Mouse (Mus musculus) regulatory T cell (primary cell): ENCODE measurements around the gene Cd164.

ENCODE experiments used
- in situ Hi-C: fragments of 300-600 bp; cut with MboI, MseI; formaldehyde crosslinking; loops from one replicate; pipeline ENCODE4 v1.15.1; 2025; ENCODE audit warnings: high pct_unique_total_duplicates

Gene Cd164

DNA sequence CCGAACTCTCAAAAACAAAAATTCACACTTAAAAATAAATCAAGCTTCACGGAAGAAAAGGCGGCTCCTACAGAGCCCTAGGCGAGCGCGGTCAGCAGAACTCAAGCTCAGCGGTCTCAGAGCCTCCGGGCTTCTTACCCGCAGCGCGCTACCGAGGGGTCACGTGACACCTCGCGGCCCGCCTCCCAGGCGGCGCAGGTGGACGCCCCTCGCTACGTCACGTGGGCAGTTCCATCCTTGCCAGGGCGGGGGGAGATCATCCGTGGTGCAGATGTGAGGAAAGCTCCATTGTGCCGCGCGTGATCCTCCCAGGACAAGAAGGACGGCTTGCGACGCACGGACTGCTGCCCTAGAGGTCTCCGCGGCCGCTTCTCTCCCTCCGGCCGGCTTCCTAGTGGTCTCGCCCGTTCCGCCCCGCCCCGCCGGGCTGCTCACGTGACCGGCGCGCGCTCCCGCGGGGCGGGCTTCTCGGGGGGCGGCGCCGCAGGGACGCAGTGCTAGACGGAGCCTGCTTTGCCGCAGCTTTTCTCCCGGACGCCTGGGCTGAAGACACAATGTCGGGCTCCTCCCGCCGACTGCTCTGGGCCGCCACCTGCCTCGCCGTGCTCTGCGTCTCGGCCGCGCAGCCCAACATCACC, at the start of gene Cd164:
Cd164 (plus strand) TSS at position 434 of the 638 bp plus-strand sequence.
- in situ Hi-C loops, result loop anchor here (10.0 kb wide), 1 partner anchor 156 kb away; no protein-coding TSS in a partner anchor

DNA sequence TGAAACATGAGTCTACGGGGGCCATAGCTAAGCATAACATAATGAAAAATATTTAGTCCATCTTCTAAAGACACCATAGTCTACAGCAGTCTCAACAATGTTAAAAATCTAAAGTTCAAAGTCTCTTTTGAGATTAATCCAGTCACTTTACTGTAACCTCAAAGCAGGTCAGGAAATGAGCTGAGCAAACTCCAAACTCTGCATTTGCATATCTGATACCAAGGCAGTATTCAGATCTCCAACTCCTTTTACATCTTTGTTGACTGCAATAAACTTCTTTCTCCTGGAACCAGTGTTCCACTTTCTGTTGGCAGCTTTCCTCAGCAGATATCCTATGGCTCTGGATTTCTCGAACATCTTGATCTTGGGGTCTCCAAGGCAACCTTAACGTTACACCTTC, 48.5 kb upstream of the Cd164 start:
- in situ Hi-C loops, result loop anchor here (10.0 kb wide), 1 partner anchor 1216 kb away; the partner anchor contains the start of gene Gtf3c6

DNA sequence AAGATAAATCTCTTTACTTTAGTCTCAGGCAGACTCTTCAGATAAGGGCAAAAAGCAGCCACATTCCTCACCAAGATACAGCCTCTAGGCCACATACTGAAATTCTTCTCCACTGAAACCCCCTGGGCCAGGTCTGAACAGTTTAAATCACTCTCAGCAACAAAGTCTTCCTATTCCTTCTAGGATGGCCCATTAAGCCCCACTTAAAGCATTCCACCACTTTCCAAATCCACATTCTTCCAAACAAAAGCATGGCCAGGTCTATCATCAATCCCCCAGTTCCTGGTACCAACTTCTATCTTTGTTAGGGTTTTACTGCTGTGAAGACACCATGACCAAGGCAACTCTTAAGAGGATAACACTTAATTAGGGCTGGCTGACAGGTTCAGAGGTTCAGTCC, 46.7 kb upstream of the Cd164 start:
- in situ Hi-C loops, result loop anchor here (10.0 kb wide), 1 partner anchor 1218 kb away; the partner anchor contains the start of gene Gtf3c6

GRCm38 (mm10) chr10:41472962-41473481, 46.2 kb upstream of the Cd164 start:
- in situ Hi-C loops, result loop anchor here (10.0 kb wide), 1 partner anchor 1218 kb away; the partner anchor contains the start of gene Gtf3c6

- in situ Hi-C loops, result loop anchor here (10.0 kb wide), 1 partner anchor 1219 kb away; the partner anchor contains the start of gene Gtf3c6
Measured at GRCm38 (mm10) chr10:41473782-41474468, 45.3 kb upstream of the Cd164 start.

DNA sequence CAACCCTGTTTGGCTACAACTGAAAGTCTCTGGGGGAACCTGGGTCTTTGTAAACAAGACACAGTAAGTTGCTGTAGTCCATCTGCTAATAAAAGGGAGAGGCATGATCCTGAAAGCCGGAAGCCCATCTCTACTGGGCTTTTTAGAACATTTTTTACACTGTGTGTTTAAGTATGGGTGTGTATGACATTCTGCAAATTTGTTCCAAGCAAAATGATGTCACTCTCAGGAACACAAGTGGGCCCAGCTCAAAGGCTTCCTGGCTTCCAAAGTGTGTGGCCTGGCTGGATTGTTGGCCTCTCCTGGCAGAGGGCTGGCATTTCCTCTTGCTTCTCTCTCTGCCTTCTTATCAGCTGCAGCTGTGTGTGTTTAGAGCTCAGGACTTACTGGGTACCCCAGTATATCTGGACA, 44.2 kb upstream of the Cd164 start:
- in situ Hi-C loops, result loop anchor here (5.0 to 10.0 kb wide), 2 partner anchors 173 to 1220 kb away; partner anchors contain the start of genes Ak9, Fig4 and Gtf3c6

- in situ Hi-C loops, result loop anchor here (5.0 to 10.0 kb wide), 2 partner anchors 174 to 1222 kb away; partner anchors contain the start of genes Ak9, Fig4 and Gtf3c6
Measured at GRCm38 (mm10) chr10:41476171-41477017, 42.8 kb upstream of the Cd164 start, which contains the start of gene Mical1. Mical1 (plus strand) TSS chr10:41476314.

- in situ Hi-C loops, result loop anchor here (5.0 to 10.0 kb wide), 2 partner anchors 175 to 1222 kb away; partner anchors contain the start of genes Ak9, Fig4 and Gtf3c6
Measured at GRCm38 (mm10) chr10:41477018-41477277, 42.3 kb upstream of the Cd164 start.

DNA sequence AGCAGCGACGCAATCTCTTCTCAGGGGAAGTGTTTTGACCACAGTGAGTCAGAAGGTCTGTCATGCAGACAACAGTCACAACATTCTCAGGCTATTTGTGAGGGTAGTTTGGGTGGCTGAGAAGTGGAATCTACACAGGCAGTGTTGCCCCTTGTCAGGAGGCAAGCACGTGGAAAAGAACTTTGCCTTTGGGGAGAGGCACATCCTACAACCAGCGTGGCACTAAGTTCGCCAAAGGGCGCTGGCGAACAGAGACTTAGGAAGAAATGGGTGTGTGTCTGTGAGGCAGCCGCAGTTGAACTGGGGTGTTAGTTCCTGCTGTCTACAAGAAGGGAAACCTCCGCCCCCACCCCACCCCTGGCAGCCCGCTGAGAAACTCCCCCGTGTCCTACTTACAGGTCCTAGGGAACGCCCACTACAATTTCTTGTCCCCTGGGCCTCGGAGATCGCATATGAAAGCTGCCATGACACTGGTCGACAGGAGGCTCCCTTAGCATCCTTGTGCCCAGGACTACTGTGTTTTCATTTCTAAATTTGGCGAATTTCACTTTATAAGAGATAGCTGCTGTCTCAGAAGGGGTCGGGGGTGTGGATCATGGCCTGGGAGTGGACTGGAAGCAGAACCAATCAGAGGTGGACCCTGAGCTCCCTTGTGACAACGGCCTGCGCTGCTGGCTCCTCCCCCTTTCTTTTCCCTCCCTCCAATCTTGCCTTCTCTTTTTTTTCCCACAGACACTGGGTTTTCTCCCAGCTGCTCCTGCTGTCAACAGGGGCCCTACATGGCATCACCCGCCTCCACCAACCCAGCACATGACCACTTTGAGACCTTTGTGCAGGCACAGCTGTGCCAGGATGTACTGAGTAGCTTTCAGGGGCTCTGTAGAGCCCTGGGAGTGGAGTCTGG, 41.7 kb upstream of the Cd164 start:
- in situ Hi-C loops, result loop anchor here (5.0 to 10.0 kb wide), 2 partner anchors 175 to 1223 kb away; partner anchors contain the start of genes Ak9, Fig4 and Gtf3c6

DNA sequence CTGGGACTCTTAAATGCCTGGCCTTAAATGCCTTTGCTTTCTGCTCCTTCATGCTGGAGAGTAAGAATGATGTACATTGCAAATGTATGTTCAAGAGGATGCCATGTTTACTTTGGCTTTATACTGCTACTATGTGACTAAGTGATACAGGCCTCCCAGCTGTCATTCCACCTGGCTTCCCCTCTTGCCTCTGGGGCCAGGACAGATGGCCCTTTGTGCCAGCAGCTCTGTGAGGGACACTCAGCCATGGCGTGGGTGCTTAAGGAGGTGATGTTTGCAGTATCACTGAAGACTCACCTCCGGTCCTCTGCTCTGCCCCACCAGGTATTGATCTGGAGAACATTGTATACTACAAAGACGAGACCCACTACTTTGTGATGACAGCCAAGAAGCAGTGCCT, 39.3 kb upstream of the Cd164 start:
- in situ Hi-C loops, result loop anchor here (5.0 to 10.0 kb wide), 3 partner anchors 178 to 1225 kb away; partner anchors contain the start of genes Ak9, Fig4, Foxo3 and Gtf3c6

- in situ Hi-C loops, result loop anchor here (10.0 kb wide), 1 partner anchor 794 kb away; the partner anchor contains the start of gene Foxo3
Measured at GRCm38 (mm10) chr10:41480938-41481880, 38.0 kb upstream of the Cd164 start.

GRCm38 (mm10) chr10:41482446-41482845, 36.8 kb upstream of the Cd164 start:
- in situ Hi-C loops, result loop anchor here (10.0 kb wide), 1 partner anchor 792 kb away; the partner anchor contains the start of gene Foxo3

GRCm38 (mm10) chr10:41485778-41486177, 33.4 kb upstream of the Cd164 start:
- in situ Hi-C loops, result loop anchor here (5.0 to 10.0 kb wide), 2 partner anchors 33 to 789 kb away; partner anchors contain the start of genes Foxo3 and Zbtb24

DNA sequence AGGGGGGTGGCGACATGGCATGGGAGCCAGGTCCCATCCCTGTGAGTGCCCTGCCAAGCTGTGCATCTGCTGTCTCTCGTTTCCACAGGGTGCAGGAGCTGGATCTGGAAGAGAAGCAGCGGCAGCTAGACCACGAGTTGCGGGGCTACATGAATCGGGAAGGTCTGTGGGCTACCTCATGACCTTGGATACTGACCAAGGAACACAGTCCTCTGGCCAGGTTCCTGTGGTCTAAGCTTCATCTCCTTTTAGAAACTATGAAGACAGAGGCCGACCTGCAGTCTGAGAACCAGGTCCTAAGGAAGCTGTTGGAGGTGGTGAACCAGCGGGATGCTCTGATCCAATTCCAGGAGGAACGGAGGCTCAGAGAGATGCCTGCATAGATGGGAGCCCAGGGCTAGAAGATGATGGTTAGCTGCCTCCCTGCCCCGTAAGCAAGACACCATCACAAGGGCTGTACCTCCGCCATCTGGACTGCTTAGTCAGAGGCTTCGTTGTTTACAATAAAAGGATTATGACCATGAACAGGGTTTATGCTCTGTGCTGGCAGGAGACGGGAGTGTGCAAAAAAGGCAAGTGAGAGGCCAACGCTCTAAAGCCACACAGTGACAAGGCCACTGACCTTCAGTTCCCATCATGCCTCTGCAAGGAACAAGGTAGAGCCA, 32.6 kb upstream of the Cd164 start:
- in situ Hi-C loops, result loop anchor here (5.0 to 10.0 kb wide), 2 partner anchors 34 to 788 kb away; partner anchors contain the start of genes Foxo3 and Zbtb24

DNA sequence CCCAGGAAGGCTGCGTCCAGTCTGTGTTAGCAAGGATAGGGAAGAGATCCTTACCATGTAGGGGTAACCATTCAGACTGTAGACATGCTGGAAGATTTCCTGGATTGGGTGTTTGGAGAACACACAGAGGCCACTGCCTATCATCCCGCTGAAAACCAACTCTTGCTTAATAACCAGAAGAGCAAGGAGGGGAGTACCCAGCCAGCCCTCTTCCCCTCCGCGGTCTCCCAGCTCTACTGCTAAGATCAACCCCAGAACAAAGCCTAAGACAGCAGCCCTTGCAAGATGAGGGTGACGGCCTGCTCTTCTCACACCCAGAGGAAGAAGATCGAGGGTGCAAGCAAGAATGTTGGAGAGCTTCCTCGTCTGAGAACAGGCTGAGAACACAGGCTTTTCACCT, 30.3 kb upstream of the Cd164 start:
- in situ Hi-C loops, result loop anchor here (5.0 to 10.0 kb wide), 2 partner anchors 37 to 786 kb away; partner anchors contain the start of genes Foxo3 and Zbtb24

- in situ Hi-C loops, result loop anchor here (5.0 to 10.0 kb wide), 2 partner anchors 37 to 786 kb away; partner anchors contain the start of genes Foxo3 and Zbtb24
Measured at GRCm38 (mm10) chr10:41489294-41489693, 29.9 kb upstream of the Cd164 start.

- in situ Hi-C loops, result loop anchor here (5.0 to 10.0 kb wide), 2 partner anchors 38 to 785 kb away; partner anchors contain the start of genes Foxo3 and Zbtb24
Measured at GRCm38 (mm10) chr10:41489708-41490517, 29.3 kb upstream of the Cd164 start, which contains the start of the genes Smpd2 and Ppil6. Smpd2 (minus strand) TSS chr10:41490369. Ppil6 (plus strand) TSS chr10:41490439.
